Comparison of ENCODE assay signal across 13 mouse cellular contexts in genomic region chr1:91533961-91534723, GRCm38 (mm10). TPM values are rescaled to one million over a fixed set of nuclear protein-coding genes. Genes with fewer than 3 reads are reported as not detected.
A peak's percentile ranks its signal among the peaks of the same experiment; 100 is the strongest.
DNase-seq lines count a peak whose midpoint lies in the region; ATAC-seq and TF ChIP-seq lines count a peak whose summit lies in the region.
"Had no signal": no experiment of that assay in that cellular context is flagged by ENCODE, and none has a peak within 500 bp of the region (broad histone marks: within the 10 kb centered on the region; RNA-seq: fewer than 3 reads in every experiment).

No protein-coding gene starts in this region.

- no peak for DNase-seq in hindbrain, embryonic 10.5 days (ENCODE audit: low spot score)
- no peak for DNase-seq in hindbrain, embryonic 11.5 days (ENCODE audit: low spot score)
- peak; percentile 33 for DNase-seq in A20 (ENCODE audit: low read depth, low spot score)
- peak; percentile 63 for DNase-seq in ES-E14 (ENCODE audit: low read depth, low spot score)
- peak; percentile 76 for DNase-seq in liver
- no peak for DNase-seq in ovary, postnatal 10 days (ENCODE audit: low spot score)
- no peak for DNase-seq in kidney, postnatal 4 days

- H3K4me1 ChIP-seq in hindbrain, embryonic 10.5 days (replicated peaks), result peaks cover 8% of the 10 kb centered on the region; the same call in 1 of the 2 replicates
- no peaks in the 10 kb centered on the region for H3K4me1 ChIP-seq in hindbrain, embryonic 11.5 days (replicated peaks; ENCODE audit: control insufficient read depth, insufficient read depth, low read length)
- H3K4me1 ChIP-seq in ES-E14 (ENCODE audit: control insufficient read depth in 2 of 2, insufficient read depth in 2 of 2, low read length in 2 of 2, poor library complexity in 1 of 2), result peaks cover 0 to 14% of the 10 kb centered on the region in 2 experiments; a peak in 1 of 4 replicates
- H3K4me1 ChIP-seq in kidney, embryonic 16.5 days (ENCODE audit: insufficient read depth, low read length), result no peaks in the 10 kb centered on the region
- H3K4me1 ChIP-seq: forebrain, embryonic 13.5 days; hindbrain, embryonic 12.5 days; neural tube, embryonic 12.5 days had no signal

- no peak overlapping the region for H3K4me2 ChIP-seq in hindbrain, embryonic 11.5 days (replicated peaks; ENCODE audit: low read depth, low read length)
- H3K4me2 ChIP-seq in kidney, embryonic 16.5 days (replicated peaks; ENCODE audit: low read depth, low read length), result no peak overlapping the region
- H3K4me2 ChIP-seq: forebrain, embryonic 13.5 days; hindbrain, embryonic 12.5 days; limb, embryonic 15.5 days; neural tube, embryonic 12.5 days had no signal

- H3K27ac ChIP-seq in hindbrain, embryonic 10.5 days, result 0 out of 2 replicates have a peak overlapping the region, but pooled peaks have one; percentile 35
- H3K27ac ChIP-seq in hindbrain, embryonic 11.5 days (ENCODE audit: low read depth, low read length), result no peak overlapping the region
- no peak overlapping the region for H3K27ac ChIP-seq in ES-E14 (ENCODE audit: insufficient read depth, low read depth, low read length, poor library complexity, severe bottlenecking)
- H3K27ac ChIP-seq in kidney, embryonic 16.5 days (ENCODE audit: low read length), result no peak overlapping the region
- H3K27ac ChIP-seq: forebrain, embryonic 13.5 days; hindbrain, embryonic 12.5 days; limb, embryonic 15.5 days; neural tube, embryonic 12.5 days had no signal

- no peaks in the 10 kb centered on the region for H3K9me3 ChIP-seq in hindbrain, embryonic 10.5 days
- H3K9me3 ChIP-seq in hindbrain, embryonic 11.5 days (ENCODE audit: control insufficient read depth, low read length), result no peaks in the 10 kb centered on the region
- no peaks in the 10 kb centered on the region for H3K9me3 ChIP-seq in ES-E14 (ENCODE audit: control insufficient read depth, insufficient read depth, low read depth, low read length)
- H3K9me3 ChIP-seq in kidney, embryonic 16.5 days (ENCODE audit: low read length), result no peaks in the 10 kb centered on the region
- H3K9me3 ChIP-seq: forebrain, embryonic 13.5 days; hindbrain, embryonic 12.5 days; limb, embryonic 15.5 days; neural tube, embryonic 12.5 days had no signal

- ATAC-seq in hindbrain, embryonic 11.5 days (ENCODE audit: low FRiP score), result no peak
- no peak for ATAC-seq in kidney, embryonic 16.5 days (ENCODE audit: low FRiP score, low TSS enrichment)
- ATAC-seq: activated CD4-positive, CD25-positive, alpha-beta regulatory T cell, adult 4 months; forebrain, embryonic 13.5 days had no signal

- H3K27me3 ChIP-seq in hindbrain, embryonic 10.5 days (ENCODE audit: insufficient read depth, poor library complexity, severe bottlenecking), result peaks cover 35% of the 10 kb centered on the region
- peaks cover 7% of the 10 kb centered on the region for H3K27me3 ChIP-seq in hindbrain, embryonic 11.5 days (ENCODE audit: control insufficient read depth, insufficient read depth, low read length)
- peaks cover 12% of the 10 kb centered on the region for H3K27me3 ChIP-seq in kidney, embryonic 16.5 days (ENCODE audit: insufficient read depth, low read length)

- peaks cover 21% of the 10 kb centered on the region for H3K36me3 ChIP-seq in hindbrain, embryonic 10.5 days
- H3K36me3 ChIP-seq in hindbrain, embryonic 11.5 days (ENCODE audit: control insufficient read depth, insufficient read depth, low read length), result no peaks in the 10 kb centered on the region
- H3K36me3 ChIP-seq in ES-E14 (ENCODE audit: control insufficient read depth, insufficient read depth, low read length, poor library complexity, severe bottlenecking), result no peaks in the 10 kb centered on the region
- no peaks in the 10 kb centered on the region for H3K36me3 ChIP-seq in kidney, embryonic 16.5 days (ENCODE audit: insufficient read depth, low read length)
- H3K36me3 ChIP-seq: limb, embryonic 15.5 days had no signal

- H3K9ac ChIP-seq in hindbrain, embryonic 11.5 days (ENCODE audit: low read depth, low read length), result no peak overlapping the region
- no peak overlapping the region for H3K9ac ChIP-seq in ES-E14 (ENCODE audit: insufficient read depth, low read depth, low read length, poor library complexity, severe bottlenecking)
- H3K9ac ChIP-seq in kidney, embryonic 16.5 days (replicated peaks; ENCODE audit: low read length), result no peak overlapping the region
- H3K9ac ChIP-seq: forebrain, embryonic 13.5 days; hindbrain, embryonic 12.5 days; limb, embryonic 15.5 days; neural tube, embryonic 12.5 days had no signal

- H3K4me3 ChIP-seq in hindbrain, embryonic 10.5 days, result no peak overlapping the region
- no peak overlapping the region for H3K4me3 ChIP-seq in hindbrain, embryonic 11.5 days (ENCODE audit: low read depth, low read length)
- H3K4me3 ChIP-seq in ES-E14 (ENCODE audit: insufficient read depth in 1 of 2, low read depth in 1 of 2, low read length in 2 of 2, poor library complexity in 1 of 2, severe bottlenecking in 1 of 2), result no peak overlapping the region
- H3K4me3 ChIP-seq in kidney, embryonic 16.5 days (ENCODE audit: low read length), result no peak overlapping the region
- H3K4me3 ChIP-seq: forebrain, embryonic 13.5 days; hindbrain, embryonic 12.5 days; limb, embryonic 15.5 days; neural tube, embryonic 12.5 days had no signal

- in situ Hi-C loops in ES-E14 (cut with MboI; ENCODE audit: low sequenced_read_pairs in 2 of 2, unreplicated experiment in 2 of 2), result no loop called here

- WGBS in hindbrain, embryonic 10.5 days, result 82% methylated on average over 19 of the region's 19 CpGs
- WGBS in hindbrain, embryonic 11.5 days, result 79% methylated on average over 19 of the region's 19 CpGs
- 77% methylated on average over 19 of the region's 19 CpGs for WGBS in kidney, embryonic 16.5 days

TF ChIP-seq in ES-E14, 5 proteins besides CTCF, POLR2A, EP300 and RAD21:
- peak; percentile 44; the same call in 1 of the 2 replicates for TF ChIP-seq ZNF384 (IDR thresholded peaks at IDR 0.05; ENCODE audit: low read depth, low read length)
- 0 out of 2 replicates have a peak, but pooled peaks have one; percentile 34 for TF ChIP-seq ZC3H11A (IDR thresholded peaks at IDR 0.05; ENCODE audit: borderline replicate concordance, low read depth, low read length)
- TF ChIP-seq MAFK (IDR thresholded peaks at IDR 0.05; ENCODE audit: insufficient read depth, low read depth, low read length), result no peak

RNA-seq across cellular contexts. Expression of gene Asb1, which starts 6.2 kb away (rescaled TPM):
- polyA plus RNA-seq in hindbrain, embryonic 10.5 days (2016; fragmentation: Nextera tagmentation; extraction: Ambion mirVana), result 8.9 and 10.8 TPM in 2 replicates
- polyA plus RNA-seq in hindbrain, embryonic 11.5 days (2014; fragmentation: Nextera tagmentation; extraction: Ambion mirVana), result 10.1 and 11.9 TPM in 2 replicates
- total RNA-seq in ES-E14 (2012; rRNA removed), result 10.3 and 12.2 TPM in 2 replicates
- 5.0 and 6.6 TPM in 2 replicates for polyA plus RNA-seq in kidney, embryonic 16.5 days (2015; fragmentation: Nextera tagmentation; extraction: Ambion mirVana)

RNA-seq across cellular contexts. Expression of gene Traf3ip1, which starts 39.7 kb away (rescaled TPM):
- polyA plus RNA-seq in hindbrain, embryonic 10.5 days (2016; fragmentation: Nextera tagmentation; extraction: Ambion mirVana), result 9.3 and 11.0 TPM in 2 replicates
- polyA plus RNA-seq in hindbrain, embryonic 11.5 days (2014; fragmentation: Nextera tagmentation; extraction: Ambion mirVana), result 7.3 and 7.7 TPM in 2 replicates
- 7.9 and 9.2 TPM in 2 replicates for total RNA-seq in ES-E14 (2012; rRNA removed)
- 10.7 and 11.3 TPM in 2 replicates for polyA plus RNA-seq in kidney, embryonic 16.5 days (2015; fragmentation: Nextera tagmentation; extraction: Ambion mirVana)

Comparison
In these comparisons a context has a peak if more than half of its experiments do, and no peak if none do; other contexts are left out.
1. DNase-seq: peak in A20 (single experiment), ES-E14 (single experiment) and liver (single experiment); none in hindbrain, embryonic 10.5 days (single experiment), hindbrain, embryonic 11.5 days (single experiment), ovary, postnatal 10 days (single experiment) and kidney, postnatal 4 days (0 of 2).